Mouse (Mus musculus): ENCODE data around the gene Gm4131. TPM values are rescaled to one million over a fixed set of nuclear protein-coding genes. Genes with fewer than 3 reads are reported as not detected.

Gm4131 gene
- polyA plus RNA-seq, 1 experiment, result not detected

GRCm38 (mm10) chr14:62496501-62496900 is 70.2 kb downstream of the Gm4131 start:
- Histone ChIP-seq H3K4me3 (replicated peaks; ENCODE audit: control insufficient read depth, low read depth, low read length) (no peak overlapping the region), H3K4me1 (ENCODE audit: control insufficient read depth, insufficient read depth, low read length) (no peaks in the 10 kb centered on the region), H3K27ac (ENCODE audit: control insufficient read depth, insufficient read depth, low read depth, low read length, poor library complexity) (no peak overlapping the region)
- TF ChIP-seq CTCF (IDR thresholded peaks at IDR 0.05; ENCODE audit: control insufficient read depth, insufficient read depth, low read length) (no peak), POLR2A (IDR thresholded peaks at IDR 0.05; ENCODE audit: borderline replicate concordance, control insufficient read depth, low read depth, low read length) (no peak)
- 69% methylated on average over 1 of the region's 1 CpGs for WGBS

DNA sequence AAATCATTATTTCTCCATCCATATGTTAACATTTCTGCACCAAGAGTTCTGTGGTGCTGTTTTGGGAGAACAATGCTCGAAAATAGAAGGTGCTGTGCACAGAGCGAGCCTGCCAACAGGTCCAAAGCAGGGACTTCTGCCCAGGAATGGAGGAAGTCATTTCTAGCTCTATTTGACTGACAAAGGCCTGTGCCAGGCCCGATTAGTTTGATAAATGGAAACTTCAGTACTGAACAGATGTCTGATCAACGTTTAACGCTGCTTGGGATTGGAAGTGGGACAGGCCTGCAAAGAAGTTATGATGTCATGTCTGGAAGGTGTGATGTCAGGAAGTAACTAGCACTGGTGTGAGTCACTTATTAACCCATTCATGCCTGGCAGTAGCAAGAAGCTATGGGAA is 73.3 kb downstream of the Gm4131 start:
- WGBS, result 63% methylated on average over 5 of the region's 5 CpGs
- Histone ChIP-seq H3K27ac (ENCODE audit: control insufficient read depth, insufficient read depth, low read depth, low read length, poor library complexity) (no peak overlapping the region), H3K4me3 (replicated peaks; ENCODE audit: control insufficient read depth, low read depth, low read length) (no peak overlapping the region), H3K4me1 (ENCODE audit: control insufficient read depth, insufficient read depth, low read length) (no peaks in the 10 kb centered on the region)
- no peak for TF ChIP-seq POLR2A (IDR thresholded peaks at IDR 0.05; ENCODE audit: borderline replicate concordance, control insufficient read depth, low read depth, low read length)
- no peak for TF ChIP-seq CTCF (IDR thresholded peaks at IDR 0.05; ENCODE audit: control insufficient read depth, insufficient read depth, low read length)

DNA sequence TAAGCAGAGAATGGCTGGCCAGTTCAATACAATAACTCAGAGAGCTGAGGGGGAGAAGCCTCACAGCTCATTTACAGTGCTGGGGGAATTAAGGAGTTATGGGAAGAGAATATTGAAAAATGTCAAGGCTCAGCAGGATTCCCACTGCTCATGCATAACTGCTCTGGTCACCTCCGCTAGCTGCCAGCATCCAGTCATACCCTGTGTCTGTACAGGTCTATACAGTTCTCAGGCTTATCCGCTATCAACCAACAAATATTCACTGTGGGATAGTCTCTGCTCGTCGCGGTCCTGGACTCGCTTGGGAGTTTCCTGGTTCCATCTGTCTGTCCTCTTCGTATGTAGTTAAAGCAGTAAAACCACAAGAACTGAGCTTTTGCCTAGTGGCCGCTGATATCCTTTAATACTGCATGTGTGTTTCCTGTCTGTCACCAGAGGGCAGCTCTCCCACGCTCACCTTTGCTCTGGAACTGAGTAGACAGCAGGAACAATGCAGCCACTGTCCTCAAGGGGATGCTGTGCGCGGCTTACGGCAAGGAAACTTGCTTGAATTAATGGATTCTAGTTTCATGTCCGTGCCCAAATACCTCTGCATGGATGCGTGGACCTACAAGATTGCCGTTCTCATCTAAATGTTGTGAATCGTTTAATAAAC is 74.4 kb downstream of the Gm4131 start:
- 27% methylated on average over 16 of the region's 16 CpGs for WGBS
- H3K27ac ChIP-seq (ENCODE audit: control insufficient read depth, insufficient read depth, low read depth, low read length, poor library complexity), result no peak overlapping the region

DNA sequence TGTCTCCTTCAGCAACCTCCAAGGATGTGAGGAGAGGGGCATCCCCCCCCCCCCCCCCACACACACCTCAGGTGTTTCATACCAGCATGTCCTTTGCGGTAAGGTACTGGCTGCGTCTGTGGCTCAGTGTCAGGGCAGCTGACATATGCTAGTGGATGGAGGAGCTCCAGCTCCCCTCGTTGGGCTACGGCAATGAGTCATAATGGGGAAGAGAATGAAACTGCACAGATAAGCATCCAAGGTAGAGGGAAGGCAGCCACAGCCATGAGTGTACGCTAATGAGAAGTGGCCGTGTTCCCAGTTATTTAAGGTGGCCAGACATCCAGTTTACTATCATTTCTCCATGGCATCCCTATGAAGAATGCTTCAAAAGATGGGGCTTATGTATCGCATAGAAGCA is 78.5 kb downstream of the Gm4131 start:
- Histone ChIP-seq H3K4me1 (ENCODE audit: control insufficient read depth, insufficient read depth, low read length) (no peaks in the 10 kb centered on the region), H3K27ac (ENCODE audit: control insufficient read depth, insufficient read depth, low read depth, low read length, poor library complexity) (no peak overlapping the region), H3K4me3 (replicated peaks; ENCODE audit: control insufficient read depth, low read depth, low read length) (no peak overlapping the region)
- WGBS, result 70% methylated on average over 7 of the region's 7 CpGs
- TF ChIP-seq POLR2A (IDR thresholded peaks at IDR 0.05; ENCODE audit: borderline replicate concordance, control insufficient read depth, low read depth, low read length) (no peak), CTCF (IDR thresholded peaks at IDR 0.05; ENCODE audit: control insufficient read depth, insufficient read depth, low read length) (no peak)

More for the DNA sequence above, 74.4 kb downstream of the Gm4131 start:
- no peaks in the 10 kb centered on the region for H3K4me1 ChIP-seq (ENCODE audit: control insufficient read depth, insufficient read depth, low read length)
- TF ChIP-seq POLR2A (IDR thresholded peaks at IDR 0.05; ENCODE audit: borderline replicate concordance, control insufficient read depth, low read depth, low read length) (no peak), CTCF (IDR thresholded peaks at IDR 0.05; ENCODE audit: control insufficient read depth, insufficient read depth, low read length) (peak; percentile 63)
- H3K4me3 ChIP-seq (replicated peaks; ENCODE audit: control insufficient read depth, low read depth, low read length), result no peak overlapping the region

DNA sequence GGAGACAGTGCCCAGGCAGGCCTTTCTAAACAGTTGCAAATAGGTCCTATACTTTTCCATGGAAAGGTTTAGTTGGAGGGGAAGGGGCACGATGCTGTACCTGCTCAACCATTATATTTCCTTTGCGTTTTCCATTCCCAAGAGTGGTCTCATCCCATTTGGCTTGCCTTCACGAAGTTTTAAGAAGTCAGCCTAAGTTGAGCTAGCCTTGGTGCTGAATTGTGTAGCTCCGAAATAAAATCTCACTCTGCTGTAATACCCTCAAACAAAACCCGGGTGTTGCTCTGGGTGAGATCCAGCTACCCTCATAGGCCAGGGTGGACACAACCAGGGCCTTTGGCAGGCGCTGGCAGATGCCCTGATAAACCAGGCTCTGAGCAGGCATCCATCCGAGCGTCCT is 85.3 kb downstream of the Gm4131 start:
- TF ChIP-seq POLR2A (IDR thresholded peaks at IDR 0.05; ENCODE audit: borderline replicate concordance, control insufficient read depth, low read depth, low read length), result no peak
- TF ChIP-seq CTCF (IDR thresholded peaks at IDR 0.05; ENCODE audit: control insufficient read depth, insufficient read depth, low read length), result no peak
- no peaks in the 10 kb centered on the region for H3K4me1 ChIP-seq (ENCODE audit: control insufficient read depth, insufficient read depth, low read length)
- H3K4me3 ChIP-seq (replicated peaks; ENCODE audit: control insufficient read depth, low read depth, low read length), result no peak overlapping the region
- WGBS, result 36% methylated on average over 8 of the region's 8 CpGs
- no peak overlapping the region for H3K27ac ChIP-seq (ENCODE audit: control insufficient read depth, insufficient read depth, low read depth, low read length, poor library complexity)

GRCm38 (mm10) chr14:62479395-62479794 is 87.3 kb downstream of the Gm4131 start:
- H3K4me1 ChIP-seq (ENCODE audit: control insufficient read depth, insufficient read depth, low read length), result no peaks in the 10 kb centered on the region
- 70% methylated on average over 6 of the region's 6 CpGs for WGBS
- no peak overlapping the region for H3K27ac ChIP-seq (ENCODE audit: control insufficient read depth, insufficient read depth, low read depth, low read length, poor library complexity)
- no peak overlapping the region for H3K4me3 ChIP-seq (replicated peaks; ENCODE audit: control insufficient read depth, low read depth, low read length)
- TF ChIP-seq CTCF (IDR thresholded peaks at IDR 0.05; ENCODE audit: control insufficient read depth, insufficient read depth, low read length), result no peak
- TF ChIP-seq POLR2A (IDR thresholded peaks at IDR 0.05; ENCODE audit: borderline replicate concordance, control insufficient read depth, low read depth, low read length), result no peak

- TF ChIP-seq POLR2A (IDR thresholded peaks at IDR 0.05; ENCODE audit: borderline replicate concordance, control insufficient read depth, low read depth, low read length) (no peak), CTCF (IDR thresholded peaks at IDR 0.05; ENCODE audit: control insufficient read depth, insufficient read depth, low read length) (no peak)
- Histone ChIP-seq H3K4me1 (ENCODE audit: control insufficient read depth, insufficient read depth, low read length) (no peaks in the 10 kb centered on the region), H3K27ac (ENCODE audit: control insufficient read depth, insufficient read depth, low read depth, low read length, poor library complexity) (no peak overlapping the region), H3K4me3 (replicated peaks; ENCODE audit: control insufficient read depth, low read depth, low read length) (no peak overlapping the region)
- WGBS, result 64% methylated on average over 1 of the region's 1 CpGs
Measured at GRCm38 (mm10) chr14:62474481-62474880, 92.2 kb downstream of the Gm4131 start.

DNA sequence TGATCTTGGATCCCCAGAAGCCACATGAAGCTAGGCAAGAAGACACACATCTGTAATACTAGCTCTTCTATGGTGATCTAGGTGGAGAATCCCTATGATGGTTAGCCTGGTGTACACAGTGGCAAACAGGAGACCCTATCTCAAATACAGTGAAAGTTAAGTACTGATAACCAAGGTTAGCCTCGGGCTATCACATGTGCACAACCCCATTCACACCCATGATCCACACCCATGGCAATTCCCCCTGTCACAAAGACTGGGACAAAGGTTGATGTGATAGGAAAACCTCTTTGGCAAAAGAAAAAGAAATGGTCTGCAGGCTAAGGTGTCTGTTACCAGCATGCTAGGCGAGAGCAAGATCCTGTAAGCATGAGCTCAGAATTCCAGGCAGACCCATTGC is 94.7 kb downstream of the Gm4131 start:
- TF ChIP-seq CTCF (IDR thresholded peaks at IDR 0.05; ENCODE audit: control insufficient read depth, insufficient read depth, low read length) (no peak), POLR2A (IDR thresholded peaks at IDR 0.05; ENCODE audit: borderline replicate concordance, control insufficient read depth, low read depth, low read length) (no peak)
- no peaks in the 10 kb centered on the region for H3K4me1 ChIP-seq (ENCODE audit: control insufficient read depth, insufficient read depth, low read length)
- WGBS, result 65% methylated on average over 2 of the region's 2 CpGs
- H3K4me3 ChIP-seq (replicated peaks; ENCODE audit: control insufficient read depth, low read depth, low read length), result no peak overlapping the region
- no peak overlapping the region for H3K27ac ChIP-seq (ENCODE audit: control insufficient read depth, insufficient read depth, low read depth, low read length, poor library complexity)

DNA sequence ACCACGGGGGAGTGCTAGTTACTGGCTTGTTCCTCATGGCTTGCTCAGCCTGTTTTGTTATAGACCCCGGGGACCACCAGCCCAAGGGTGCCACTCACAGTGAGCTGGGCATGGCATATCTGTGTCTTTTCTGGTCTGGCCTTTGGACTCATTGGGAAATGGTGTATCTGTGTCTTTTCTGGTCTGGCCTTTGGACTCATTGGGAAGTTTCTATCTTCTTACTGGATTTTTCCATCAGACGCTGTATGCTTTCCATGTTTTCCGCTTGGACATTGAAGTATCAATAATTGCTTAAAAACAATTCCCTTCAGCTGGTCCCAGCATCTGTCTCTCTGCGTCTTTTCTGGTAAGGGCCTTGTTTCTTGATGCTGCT is 98.0 kb downstream of the Gm4131 start:
- H3K4me1 ChIP-seq (ENCODE audit: control insufficient read depth, insufficient read depth, low read length), result no peaks in the 10 kb centered on the region
- no peak for TF ChIP-seq POLR2A (IDR thresholded peaks at IDR 0.05; ENCODE audit: borderline replicate concordance, control insufficient read depth, low read depth, low read length)
- TF ChIP-seq CTCF (IDR thresholded peaks at IDR 0.05; ENCODE audit: control insufficient read depth, insufficient read depth, low read length), result no peak
- H3K4me3 ChIP-seq (replicated peaks; ENCODE audit: control insufficient read depth, low read depth, low read length), result no peak overlapping the region
- WGBS, result 75% methylated on average over 5 of the region's 5 CpGs
- H3K27ac ChIP-seq (ENCODE audit: control insufficient read depth, insufficient read depth, low read depth, low read length, poor library complexity), result no peak overlapping the region
